Mouse (Mus musculus) G1E (cell line): ENCODE measurements around the gene Zbed3.

Experiments used
- CTCF ChIP-seq: IDR thresholded peaks from 2 replicates; pipeline ENCODE4 v1.5.1; 2012; ENCODE audit warnings: low read depth, low read length, inconsistent platforms, mixed read lengths
- TAL1 ChIP-seq: conservative IDR thresholded peaks from 2 replicates; pipeline ENCODE4 v1.6.1; 2012; ENCODE audit warnings: low read depth, low read length, inconsistent platforms, mixed read lengths

DNA sequence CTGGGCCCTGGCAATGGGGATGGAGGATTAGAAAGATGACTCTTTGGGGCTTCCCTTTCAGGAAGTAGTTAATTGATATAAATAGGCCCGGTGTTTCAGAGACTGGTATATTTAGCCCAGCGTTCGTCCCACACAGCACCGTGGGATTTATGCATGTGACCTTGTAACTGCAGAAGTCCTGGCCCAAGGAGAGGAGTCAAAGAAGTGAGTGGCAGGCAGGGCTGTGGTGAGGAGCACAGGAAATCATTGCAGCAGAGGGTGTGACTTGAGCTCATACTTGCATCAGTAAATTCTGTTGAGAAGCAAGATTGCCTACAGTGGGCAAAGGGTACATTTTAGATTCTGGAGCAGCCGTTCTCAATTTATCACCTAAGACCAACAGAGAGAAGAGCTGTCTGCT is 59.0 kb downstream of the Zbed3 start:
- TF ChIP-seq CTCF (no peak), TAL1 (no peak)
